Mouse (Mus musculus): Measurements from ENCODE around the gene Hcn4. TPM values are rescaled to one million over a fixed set of nuclear protein-coding genes. Genes with fewer than 3 reads are reported as not detected.
A peak's percentile ranks its signal among the peaks of the same experiment; 100 is the strongest.

Gene Hcn4
- polyA plus RNA-seq, 1 experiment from 2014 or later = 1.3 TPM

- ATAC-seq (ENCODE audit: low FRiP score) (peak; percentile 76), DNase-seq (ENCODE audit: low spot score, missing footprints) (peak; percentile 91)
- 19% methylated on average over 3 of the region's 3 CpGs for WGBS
- H3K9ac ChIP-seq (ENCODE audit: low read length) = no peak overlapping the region
- no peaks in the 10 kb centered on the region for H3K27me3 ChIP-seq (ENCODE audit: control insufficient read depth, insufficient read depth, low read length)
- H3K4me3 ChIP-seq (ENCODE audit: low read depth, low read length) = no peak overlapping the region
- no peak overlapping the region for H3K4me2 ChIP-seq
- no peaks in the 10 kb centered on the region for H3K36me3 ChIP-seq (ENCODE audit: control insufficient read depth, insufficient read depth, low read length)
- H3K9me3 ChIP-seq (ENCODE audit: control insufficient read depth, low read length) = no peaks in the 10 kb centered on the region
- peaks cover 7% of the 10 kb centered on the region for H3K4me1 ChIP-seq (ENCODE audit: control insufficient read depth, insufficient read depth, low read length)
- 0 out of 2 replicates have a peak overlapping the region, but pooled peaks have one; percentile 17 for H3K27ac ChIP-seq (ENCODE audit: low read depth, low read length)
Observed at GRCm38 (mm10) chr9:58811171-58811570, 12.0 kb upstream of the Hcn4 start.

DNA sequence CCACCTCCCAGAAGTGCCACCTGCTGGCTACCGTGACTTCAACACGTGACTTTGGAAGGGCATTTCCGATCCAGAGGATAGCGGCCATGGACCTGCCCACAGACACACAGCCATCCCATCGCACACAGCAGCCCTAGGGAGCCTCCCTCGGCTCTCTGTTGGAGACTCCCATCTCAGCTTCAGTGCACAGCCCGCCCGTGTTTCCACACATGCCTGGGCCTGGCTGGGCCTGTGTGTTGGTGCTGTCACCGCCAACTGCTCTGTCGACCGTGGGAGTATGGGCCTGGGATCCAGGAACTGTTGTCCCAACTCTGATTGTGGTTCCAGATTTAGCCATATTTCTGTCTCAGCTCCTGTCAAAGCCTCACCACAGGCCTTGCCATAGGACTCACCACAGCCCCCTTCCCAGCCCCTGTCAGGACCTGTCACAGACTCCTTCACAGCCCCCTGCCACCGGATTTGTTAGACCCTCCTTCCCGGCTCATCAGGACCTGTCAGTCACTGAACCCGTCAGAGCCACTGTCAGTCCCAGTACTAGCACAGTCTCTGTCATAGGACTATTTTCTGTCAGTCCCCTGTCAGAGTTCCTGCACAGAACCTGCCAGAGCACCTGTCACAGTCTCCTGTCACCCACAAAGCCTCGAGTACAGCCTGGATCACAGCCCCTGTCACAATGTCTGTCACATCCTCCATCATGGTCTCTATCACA, 7.5 kb upstream of the Hcn4 start:
- H3K4me3 ChIP-seq (ENCODE audit: low read depth, low read length) = no peak overlapping the region
- no peaks in the 10 kb centered on the region for H3K9me3 ChIP-seq (ENCODE audit: control insufficient read depth, low read length)
- H3K4me1 ChIP-seq (ENCODE audit: control insufficient read depth, insufficient read depth, low read length) = peaks cover 6% of the 10 kb centered on the region
- H3K27ac ChIP-seq (ENCODE audit: low read depth, low read length) = no peak overlapping the region
- peaks cover 8% of the 10 kb centered on the region for H3K27me3 ChIP-seq (ENCODE audit: control insufficient read depth, insufficient read depth, low read length)
- no peak overlapping the region for H3K9ac ChIP-seq (ENCODE audit: low read length)
- no peaks in the 10 kb centered on the region for H3K36me3 ChIP-seq (ENCODE audit: control insufficient read depth, insufficient read depth, low read length)
- ATAC-seq (ENCODE audit: low FRiP score) (no peak), DNase-seq (ENCODE audit: low spot score, missing footprints) (no peak)
- WGBS = 58% methylated on average over 15 of the region's 15 CpGs
- H3K4me2 ChIP-seq = no peak overlapping the region

GRCm38 (mm10) chr9:58816458-58816857, 6.8 kb upstream of the Hcn4 start:
- peaks cover 12% of the 10 kb centered on the region for H3K27me3 ChIP-seq (ENCODE audit: control insufficient read depth, insufficient read depth, low read length)
- H3K27ac ChIP-seq (ENCODE audit: low read depth, low read length) = no peak overlapping the region
- H3K4me1 ChIP-seq (ENCODE audit: control insufficient read depth, insufficient read depth, low read length) = peaks cover 7% of the 10 kb centered on the region
- WGBS = 68% methylated on average over 9 of the region's 9 CpGs
- H3K36me3 ChIP-seq (ENCODE audit: control insufficient read depth, insufficient read depth, low read length) = no peaks in the 10 kb centered on the region
- no peak for DNase-seq (ENCODE audit: low spot score, missing footprints)
- no peak overlapping the region for H3K9ac ChIP-seq (ENCODE audit: low read length)
- H3K9me3 ChIP-seq (ENCODE audit: control insufficient read depth, low read length) = no peaks in the 10 kb centered on the region
- no peak for ATAC-seq (ENCODE audit: low FRiP score)
- H3K4me3 ChIP-seq (ENCODE audit: low read depth, low read length) = no peak overlapping the region
- no peak overlapping the region for H3K4me2 ChIP-seq

DNA sequence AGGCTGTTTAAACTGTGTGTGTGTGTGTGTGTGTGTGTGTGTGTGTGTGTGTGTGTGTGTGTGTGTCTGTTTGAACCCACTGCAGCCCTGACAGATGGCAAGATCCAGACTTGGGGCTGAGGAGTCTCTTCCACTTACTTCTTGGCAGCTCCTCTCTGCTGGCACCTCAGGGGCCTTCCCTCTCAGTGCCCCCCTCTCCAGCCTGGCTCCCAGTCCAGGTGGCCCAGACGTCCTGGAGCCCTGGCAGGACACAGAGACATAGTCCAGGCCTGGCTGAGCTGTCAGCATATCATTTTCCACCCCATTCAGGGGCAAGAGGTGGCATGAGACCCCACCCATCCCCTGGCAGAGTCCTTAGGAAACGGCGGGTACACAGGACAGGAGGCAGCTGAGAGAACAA, 5.5 kb upstream of the Hcn4 start:
- H3K36me3 ChIP-seq (ENCODE audit: control insufficient read depth, insufficient read depth, low read length) = no peaks in the 10 kb centered on the region
- H3K27me3 ChIP-seq (ENCODE audit: control insufficient read depth, insufficient read depth, low read length) = peaks cover 15% of the 10 kb centered on the region
- no peak overlapping the region for H3K9ac ChIP-seq (ENCODE audit: low read length)
- DNase-seq (ENCODE audit: low spot score, missing footprints) (no peak), ATAC-seq (ENCODE audit: low FRiP score) (no peak)
- peaks cover 13% of the 10 kb centered on the region for H3K4me1 ChIP-seq (ENCODE audit: control insufficient read depth, insufficient read depth, low read length)
- no peak overlapping the region for H3K27ac ChIP-seq (ENCODE audit: low read depth, low read length)
- H3K4me2 ChIP-seq = no peak overlapping the region
- WGBS = 76% methylated on average over 3 of the region's 3 CpGs
- H3K4me3 ChIP-seq (ENCODE audit: low read depth, low read length) = no peak overlapping the region
- H3K9me3 ChIP-seq (ENCODE audit: control insufficient read depth, low read length) = no peaks in the 10 kb centered on the region

DNA sequence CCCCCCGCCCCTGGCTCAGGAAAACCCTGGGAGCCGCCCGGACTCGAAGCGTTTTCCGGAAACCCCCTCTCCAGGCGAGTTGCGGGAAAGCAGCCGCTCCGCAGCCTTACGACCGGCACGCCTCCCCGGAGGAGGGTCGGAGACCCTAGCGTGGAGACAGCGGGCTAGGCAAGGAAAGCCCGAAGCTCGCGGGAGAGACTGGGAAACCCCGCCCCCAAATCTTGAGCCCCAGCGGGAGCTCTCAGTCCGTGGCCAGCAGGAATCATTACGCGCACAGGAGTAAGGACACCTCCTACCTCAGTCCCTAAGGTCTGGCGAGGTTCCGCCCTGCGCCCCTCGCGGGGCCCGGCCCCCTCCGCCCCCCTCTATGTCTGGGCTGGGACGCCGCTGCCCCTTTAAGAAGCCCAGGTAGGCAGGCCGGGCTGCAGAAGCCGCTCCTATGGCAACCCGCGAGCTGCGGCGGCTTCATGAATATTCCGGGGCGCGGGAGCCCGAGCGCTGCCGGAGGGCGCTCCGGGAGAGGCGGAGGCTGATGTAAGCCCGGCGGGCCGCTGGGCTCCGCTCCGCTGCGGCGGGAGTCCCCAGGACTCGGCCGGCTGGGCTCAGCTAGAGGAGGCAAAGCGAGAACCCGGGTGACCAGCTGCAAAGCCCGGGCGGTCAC, 651 bp upstream of the Hcn4 start:
- H3K36me3 ChIP-seq (ENCODE audit: control insufficient read depth, insufficient read depth, low read length) = no peaks in the 10 kb centered on the region
- H3K4me2 ChIP-seq = peak overlapping the region; percentile 67
- H3K9me3 ChIP-seq (ENCODE audit: control insufficient read depth, low read length) = no peaks in the 10 kb centered on the region
- H3K9ac ChIP-seq (ENCODE audit: low read length) = peak overlapping the region; percentile 80
- DNase-seq (ENCODE audit: low spot score, missing footprints) (peak; percentile 98), ATAC-seq (ENCODE audit: low FRiP score) (peak; percentile 89)
- peaks cover 16% of the 10 kb centered on the region for H3K4me1 ChIP-seq (ENCODE audit: control insufficient read depth, insufficient read depth, low read length)
- peak overlapping the region; percentile 87 for H3K27ac ChIP-seq (ENCODE audit: low read depth, low read length)
- under 1% methylated on average over 61 of the region's 62 CpGs for WGBS
- H3K27me3 ChIP-seq (ENCODE audit: control insufficient read depth, insufficient read depth, low read length) = peaks cover 32% of the 10 kb centered on the region
- peak overlapping the region; percentile 63 for H3K4me3 ChIP-seq (ENCODE audit: low read depth, low read length)

- peak overlapping the region; percentile 63 for H3K4me3 ChIP-seq (ENCODE audit: low read depth, low read length)
- H3K9ac ChIP-seq (ENCODE audit: low read length) = peak overlapping the region; percentile 80
- H3K4me1 ChIP-seq (ENCODE audit: control insufficient read depth, insufficient read depth, low read length) = peaks cover 16% of the 10 kb centered on the region
- DNase-seq (ENCODE audit: low spot score, missing footprints) (peak; percentile 93), ATAC-seq (ENCODE audit: low FRiP score) (no peak)
- no peak overlapping the region for H3K27ac ChIP-seq (ENCODE audit: low read depth, low read length)
- peak overlapping the region; percentile 67 for H3K4me2 ChIP-seq
- H3K9me3 ChIP-seq (ENCODE audit: control insufficient read depth, low read length) = no peaks in the 10 kb centered on the region
- no peaks in the 10 kb centered on the region for H3K36me3 ChIP-seq (ENCODE audit: control insufficient read depth, insufficient read depth, low read length)
- WGBS = under 1% methylated on average over 35 of the region's 35 CpGs
- peaks cover 30% of the 10 kb centered on the region for H3K27me3 ChIP-seq (ENCODE audit: control insufficient read depth, insufficient read depth, low read length)
Observed at GRCm38 (mm10) chr9:58823918-58824215, 655 bp downstream of the Hcn4 start.

DNA sequence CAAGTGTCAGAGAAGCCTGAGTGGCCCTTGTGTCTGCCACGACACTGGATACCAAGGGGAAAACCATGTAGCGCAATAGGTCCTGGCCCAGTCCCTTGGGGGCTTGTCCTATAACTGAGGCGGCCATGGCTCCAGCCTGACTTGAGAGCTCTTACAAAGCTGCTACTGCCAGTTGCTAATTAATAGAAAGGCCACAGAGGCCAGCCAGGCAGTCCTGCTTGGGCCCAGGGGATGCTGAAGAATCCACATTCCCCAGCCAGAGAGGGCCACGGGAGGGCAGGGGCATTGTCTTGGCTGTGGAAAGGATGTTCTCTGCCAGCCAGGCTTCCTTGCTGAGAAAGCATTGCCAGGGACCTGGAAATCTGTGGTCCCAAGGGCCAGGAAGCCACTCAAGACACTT, 6.4 kb downstream of the Hcn4 start:
- H3K27ac ChIP-seq (ENCODE audit: low read depth, low read length) = no peak overlapping the region
- no peaks in the 10 kb centered on the region for H3K9me3 ChIP-seq (ENCODE audit: control insufficient read depth, low read length)
- no peak for ATAC-seq (ENCODE audit: low FRiP score)
- WGBS = 69% methylated on average over 4 of the region's 4 CpGs
- H3K27me3 ChIP-seq (ENCODE audit: control insufficient read depth, insufficient read depth, low read length) = peaks cover 5% of the 10 kb centered on the region
- DNase-seq (ENCODE audit: low spot score, missing footprints) = no peak
- no peaks in the 10 kb centered on the region for H3K36me3 ChIP-seq (ENCODE audit: control insufficient read depth, insufficient read depth, low read length)
- H3K4me3 ChIP-seq (ENCODE audit: low read depth, low read length) = no peak overlapping the region
- H3K4me2 ChIP-seq = no peak overlapping the region
- H3K9ac ChIP-seq (ENCODE audit: low read length) = no peak overlapping the region
- H3K4me1 ChIP-seq (ENCODE audit: control insufficient read depth, insufficient read depth, low read length) = no peaks in the 10 kb centered on the region; the same call in 1 of the 2 replicates

- H3K9ac ChIP-seq (ENCODE audit: low read length) = no peak overlapping the region
- no peak overlapping the region for H3K27ac ChIP-seq (ENCODE audit: low read depth, low read length)
- ATAC-seq (ENCODE audit: low FRiP score) (no peak), DNase-seq (ENCODE audit: low spot score, missing footprints) (no peak)
- H3K36me3 ChIP-seq (ENCODE audit: control insufficient read depth, insufficient read depth, low read length) = no peaks in the 10 kb centered on the region
- 87% methylated on average over 3 of the region's 3 CpGs for WGBS
- no peak overlapping the region for H3K4me2 ChIP-seq
- H3K4me3 ChIP-seq (ENCODE audit: low read depth, low read length) = no peak overlapping the region
- H3K9me3 ChIP-seq (ENCODE audit: control insufficient read depth, low read length) = no peaks in the 10 kb centered on the region
- H3K27me3 ChIP-seq (ENCODE audit: control insufficient read depth, insufficient read depth, low read length) = no peaks in the 10 kb centered on the region
- no peaks in the 10 kb centered on the region; the same call in 1 of the 2 replicates for H3K4me1 ChIP-seq (ENCODE audit: control insufficient read depth, insufficient read depth, low read length)
Observed at GRCm38 (mm10) chr9:58832939-58833338, 9.7 kb downstream of the Hcn4 start.

GRCm38 (mm10) chr9:58837174-58837573, 14.0 kb downstream of the Hcn4 start:
- Histone ChIP-seq H3K9me3 (ENCODE audit: control insufficient read depth, low read length) (no peaks in the 10 kb centered on the region), H3K27me3 (ENCODE audit: control insufficient read depth, insufficient read depth, low read length) (no peaks in the 10 kb centered on the region), H3K27ac (ENCODE audit: low read depth, low read length) (no peak overlapping the region), H3K36me3 (ENCODE audit: control insufficient read depth, insufficient read depth, low read length) (no peaks in the 10 kb centered on the region), H3K4me1 (ENCODE audit: control insufficient read depth, insufficient read depth, low read length) (no peaks in the 10 kb centered on the region; the same call in 1 of the 2 replicates), H3K9ac (ENCODE audit: low read length) (no peak overlapping the region), H3K4me3 (ENCODE audit: low read depth, low read length) (no peak overlapping the region), H3K4me2 (no peak overlapping the region)
- WGBS = 70% methylated on average over 5 of the region's 5 CpGs
- DNase-seq (ENCODE audit: low spot score, missing footprints) (no peak), ATAC-seq (ENCODE audit: low FRiP score) (no peak)
